Mouse (Mus musculus) G1E (cell line): ENCODE measurements at regions not wholly inside any gene's neighbourhood (a gene's known extent, or its start where the extent isn't known, plus 50 kb on each side); places are given as distances from the start of the nearest gene placed in this dataset.

Experiments used
- CTCF ChIP-seq: IDR thresholded peaks from 2 replicates; pipeline ENCODE4 v1.5.1; 2012; ENCODE audit warnings: low read depth, low read length, inconsistent platforms, mixed read lengths
- GATA1 ChIP-seq: IDR thresholded peaks from 2 replicates; pipeline ENCODE4 v1.6.1; 2012; ENCODE audit warnings: borderline replicate concordance, low read length, inconsistent platforms, mixed read lengths
- GATA2 ChIP-seq: IDR thresholded peaks from 2 replicates; pipeline ENCODE4 v1.6.1; 2012; ENCODE audit warnings: low read depth, low read length, inconsistent platforms, borderline replicate concordance

DNA sequence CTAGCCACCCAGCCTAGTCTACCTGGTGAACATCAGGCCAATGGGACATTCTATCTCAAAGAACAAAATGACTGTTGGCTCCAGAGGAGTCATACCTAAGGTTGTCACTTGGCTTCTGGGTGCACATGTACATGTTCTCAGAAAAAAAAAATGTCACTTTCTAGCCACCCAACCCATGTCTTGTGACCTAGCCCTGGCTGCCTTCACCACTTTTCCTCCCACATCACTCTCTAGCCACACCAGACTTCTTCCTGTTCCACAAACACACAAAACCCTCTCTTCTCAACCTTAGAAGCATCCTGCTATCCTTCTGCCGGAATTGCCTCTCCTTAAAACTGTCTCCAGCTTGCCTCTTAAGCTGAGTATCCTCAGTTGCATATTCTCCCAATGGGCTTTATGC lies 211.6 kb downstream of the Maf start:
- TF ChIP-seq CTCF (no peak), GATA2 (no peak), GATA1 (no peak)
